Mouse (Mus musculus): ENCODE measurements around the gene B3gnt2.

GRCm38 (mm10) chr11:22906453-22906865 is 45.7 kb upstream of the B3gnt2 start:
- TF ChIP-seq POLR2A (IDR thresholded peaks at IDR 0.05; ENCODE audit: borderline replicate concordance, low read depth, low read length) (no peak), CTCF (IDR thresholded peaks at IDR 0.05; ENCODE audit: low read depth, low read length) (no peak)
